Mouse (Mus musculus): ENCODE measurements at regions not wholly inside any gene's neighbourhood (a gene's known extent, or its start where the extent isn't known, plus 50 kb on each side); places are given as distances from the start of the nearest gene placed in this dataset.

DNA sequence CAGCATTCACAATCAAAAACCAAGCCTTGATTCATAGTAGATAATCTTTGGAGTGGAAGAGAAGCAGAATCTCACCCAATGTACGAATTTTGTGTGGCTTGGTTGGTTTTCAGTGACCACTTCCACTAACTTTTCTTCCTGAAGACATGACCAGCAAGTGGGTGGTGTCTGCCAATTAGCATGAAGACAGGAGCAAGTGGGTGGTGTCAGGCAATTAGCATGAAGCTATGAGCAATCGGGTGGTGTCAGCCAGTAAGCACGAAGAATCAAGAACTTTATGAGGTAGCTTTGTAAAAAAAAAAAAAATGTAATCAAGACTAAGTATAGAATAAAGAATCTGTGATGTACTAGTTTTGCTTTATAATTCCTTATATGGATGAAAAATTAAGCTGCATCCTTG, 2319.2 kb upstream of the Gm7489 start:
- WGBS = 84% methylated on average over 3 of the region's 3 CpGs
- Histone ChIP-seq H3K27ac (ENCODE audit: low read depth, low read length) (no peak overlapping the region), H3K4me3 (ENCODE audit: low read depth, low read length) (no peak overlapping the region), H3K27me3 (ENCODE audit: control insufficient read depth, insufficient read depth, low read length) (no peaks in the 10 kb centered on the region), H3K4me1 (ENCODE audit: control insufficient read depth, insufficient read depth, low read length) (no peaks in the 10 kb centered on the region), H3K9me3 (ENCODE audit: control insufficient read depth, low read length) (no peaks in the 10 kb centered on the region), H3K36me3 (ENCODE audit: control insufficient read depth, insufficient read depth, low read length) (no peaks in the 10 kb centered on the region), H3K9ac (ENCODE audit: low read length) (no peak overlapping the region), H3K4me2 (ENCODE audit: low read depth) (no peak overlapping the region)
- DNase-seq (ENCODE audit: low spot score) (no peak), ATAC-seq (ENCODE audit: insufficient read depth, low FRiP score, low TSS enrichment) (no peak)

DNA sequence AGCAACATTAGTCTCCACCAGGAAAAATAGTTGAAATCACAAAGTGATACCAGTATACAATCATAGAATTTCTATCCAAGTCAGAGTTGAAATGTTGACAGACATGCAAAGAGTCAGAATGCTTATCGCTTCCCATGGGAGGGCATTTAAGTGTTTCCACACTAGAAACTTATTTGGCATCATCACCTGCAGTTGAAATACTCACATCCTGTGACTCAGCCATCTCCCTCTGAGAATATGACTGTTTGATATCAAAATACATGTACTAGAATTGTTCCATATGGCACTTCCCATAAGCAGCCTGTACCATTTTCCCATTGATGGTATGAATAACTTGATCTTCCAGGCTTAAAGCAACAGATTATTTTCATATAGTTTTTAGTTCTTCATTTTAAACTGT, 2314.1 kb upstream of the Gm7489 start:
- no peak overlapping the region for H3K9ac ChIP-seq (ENCODE audit: low read length)
- ATAC-seq (ENCODE audit: insufficient read depth, low FRiP score, low TSS enrichment) = no peak
- H3K4me1 ChIP-seq (ENCODE audit: control insufficient read depth, insufficient read depth, low read length) = no peaks in the 10 kb centered on the region
- no peak for DNase-seq (ENCODE audit: low spot score)
- H3K36me3 ChIP-seq (ENCODE audit: control insufficient read depth, insufficient read depth, low read length) = no peaks in the 10 kb centered on the region
- H3K27me3 ChIP-seq (ENCODE audit: control insufficient read depth, insufficient read depth, low read length) = no peaks in the 10 kb centered on the region
- no peak overlapping the region for H3K4me3 ChIP-seq (ENCODE audit: low read depth, low read length)
- no peak overlapping the region for H3K4me2 ChIP-seq (ENCODE audit: low read depth)
- H3K27ac ChIP-seq (ENCODE audit: low read depth, low read length) = no peak overlapping the region
- WGBS = 100% methylated on average over 1 of the region's 1 CpGs
- no peaks in the 10 kb centered on the region for H3K9me3 ChIP-seq (ENCODE audit: control insufficient read depth, low read length)

DNA sequence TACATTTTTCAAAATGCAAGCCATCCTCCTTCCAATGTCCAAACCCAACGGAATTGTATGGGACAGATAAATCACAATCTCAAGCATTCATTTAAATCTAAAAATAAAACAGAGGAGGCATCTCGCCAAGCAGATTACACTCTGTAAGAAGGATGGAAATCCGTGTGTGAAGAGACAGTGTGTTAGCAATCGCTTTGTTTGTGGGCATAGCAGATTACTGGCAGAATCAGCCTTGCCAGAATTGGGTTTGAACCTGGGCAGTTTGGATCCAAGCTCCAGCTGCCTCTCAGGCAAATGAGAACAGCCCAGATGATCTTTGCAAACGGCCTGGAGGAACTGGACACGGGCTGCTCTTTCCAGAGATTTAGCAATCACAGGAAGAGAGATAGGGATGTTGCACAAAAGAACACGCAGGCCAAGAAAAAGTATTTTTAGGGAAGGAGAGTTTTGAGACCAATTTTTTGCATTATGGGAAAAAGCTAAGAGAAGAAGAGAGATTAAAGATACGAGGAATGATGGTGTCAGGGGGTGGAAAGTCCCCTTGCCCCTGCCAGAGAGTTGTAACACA, 2310.1 kb upstream of the Gm7489 start:
- Histone ChIP-seq H3K9me3 (ENCODE audit: control insufficient read depth, low read length) (no peaks in the 10 kb centered on the region), H3K27me3 (ENCODE audit: control insufficient read depth, insufficient read depth, low read length) (no peaks in the 10 kb centered on the region), H3K4me2 (ENCODE audit: low read depth) (no peak overlapping the region), H3K9ac (ENCODE audit: low read length) (no peak overlapping the region), H3K36me3 (ENCODE audit: control insufficient read depth, insufficient read depth, low read length) (no peaks in the 10 kb centered on the region), H3K4me3 (ENCODE audit: low read depth, low read length) (no peak overlapping the region), H3K27ac (ENCODE audit: low read depth, low read length) (no peak overlapping the region), H3K4me1 (ENCODE audit: control insufficient read depth, insufficient read depth, low read length) (no peaks in the 10 kb centered on the region)
- 85% methylated on average over 8 of the region's 8 CpGs for WGBS
- ATAC-seq (ENCODE audit: insufficient read depth, low FRiP score, low TSS enrichment) (no peak), DNase-seq (ENCODE audit: low spot score) (no peak)

DNA sequence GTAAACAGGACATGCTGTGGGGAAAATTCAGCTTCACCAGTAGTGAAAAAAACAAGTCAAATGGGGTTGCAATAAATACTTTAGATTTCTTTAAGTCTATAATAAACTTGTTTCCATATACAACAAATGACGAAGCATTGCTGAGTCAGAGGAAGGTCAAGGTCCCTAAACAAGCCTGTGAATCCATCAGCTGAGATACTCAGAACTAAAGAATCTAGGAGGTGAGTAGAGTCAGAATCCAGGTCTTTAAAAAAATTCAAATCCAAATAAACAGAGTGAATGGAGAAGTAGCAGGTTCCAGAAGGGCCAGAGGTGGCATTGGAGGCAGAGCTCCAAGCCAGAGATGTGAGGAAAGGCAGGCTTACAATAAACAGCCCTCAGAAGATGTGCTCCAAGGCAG, 2301.1 kb upstream of the Gm7489 start:
- WGBS = 69% methylated on average over 1 of the region's 1 CpGs
- Histone ChIP-seq H3K4me3 (ENCODE audit: low read depth, low read length) (no peak overlapping the region), H3K36me3 (ENCODE audit: control insufficient read depth, insufficient read depth, low read length) (no peaks in the 10 kb centered on the region), H3K9me3 (ENCODE audit: control insufficient read depth, low read length) (no peaks in the 10 kb centered on the region), H3K27me3 (ENCODE audit: control insufficient read depth, insufficient read depth, low read length) (no peaks in the 10 kb centered on the region), H3K4me2 (ENCODE audit: low read depth) (no peak overlapping the region), H3K27ac (ENCODE audit: low read depth, low read length) (no peak overlapping the region), H3K9ac (ENCODE audit: low read length) (no peak overlapping the region), H3K4me1 (ENCODE audit: control insufficient read depth, insufficient read depth, low read length) (no peaks in the 10 kb centered on the region)
- no peak for DNase-seq (ENCODE audit: low spot score)
- ATAC-seq (ENCODE audit: insufficient read depth, low FRiP score, low TSS enrichment) = no peak

DNA sequence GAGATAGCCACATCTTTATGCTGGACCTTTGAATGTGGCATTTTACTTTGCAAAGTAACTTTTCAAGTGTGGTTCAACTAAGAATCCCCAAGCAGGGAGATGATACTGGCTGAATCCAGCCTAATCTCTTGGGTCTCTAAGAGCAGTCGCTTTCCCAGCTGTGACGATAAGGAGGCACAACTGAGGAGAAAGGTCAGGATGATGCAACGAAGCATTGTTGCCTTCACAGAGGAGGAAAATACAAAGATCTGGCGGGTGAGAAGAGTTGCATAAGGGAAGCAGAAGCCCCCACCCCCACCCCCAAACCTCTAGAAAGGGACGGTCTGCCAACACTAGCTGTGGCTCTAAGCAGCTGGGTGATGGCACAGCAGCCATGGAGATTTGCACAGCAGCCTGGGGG, 2298.6 kb upstream of the Gm7489 start:
- H3K9me3 ChIP-seq (ENCODE audit: control insufficient read depth, low read length) = no peaks in the 10 kb centered on the region
- H3K4me3 ChIP-seq (ENCODE audit: low read depth, low read length) = no peak overlapping the region
- no peak overlapping the region for H3K27ac ChIP-seq (ENCODE audit: low read depth, low read length)
- no peak overlapping the region for H3K4me2 ChIP-seq (ENCODE audit: low read depth)
- no peak overlapping the region for H3K9ac ChIP-seq (ENCODE audit: low read length)
- H3K4me1 ChIP-seq (ENCODE audit: control insufficient read depth, insufficient read depth, low read length) = no peaks in the 10 kb centered on the region
- H3K27me3 ChIP-seq (ENCODE audit: control insufficient read depth, insufficient read depth, low read length) = no peaks in the 10 kb centered on the region
- DNase-seq (ENCODE audit: low spot score) = no peak
- H3K36me3 ChIP-seq (ENCODE audit: control insufficient read depth, insufficient read depth, low read length) = no peaks in the 10 kb centered on the region
- WGBS = 80% methylated on average over 5 of the region's 5 CpGs
- no peak for ATAC-seq (ENCODE audit: insufficient read depth, low FRiP score, low TSS enrichment)

DNA sequence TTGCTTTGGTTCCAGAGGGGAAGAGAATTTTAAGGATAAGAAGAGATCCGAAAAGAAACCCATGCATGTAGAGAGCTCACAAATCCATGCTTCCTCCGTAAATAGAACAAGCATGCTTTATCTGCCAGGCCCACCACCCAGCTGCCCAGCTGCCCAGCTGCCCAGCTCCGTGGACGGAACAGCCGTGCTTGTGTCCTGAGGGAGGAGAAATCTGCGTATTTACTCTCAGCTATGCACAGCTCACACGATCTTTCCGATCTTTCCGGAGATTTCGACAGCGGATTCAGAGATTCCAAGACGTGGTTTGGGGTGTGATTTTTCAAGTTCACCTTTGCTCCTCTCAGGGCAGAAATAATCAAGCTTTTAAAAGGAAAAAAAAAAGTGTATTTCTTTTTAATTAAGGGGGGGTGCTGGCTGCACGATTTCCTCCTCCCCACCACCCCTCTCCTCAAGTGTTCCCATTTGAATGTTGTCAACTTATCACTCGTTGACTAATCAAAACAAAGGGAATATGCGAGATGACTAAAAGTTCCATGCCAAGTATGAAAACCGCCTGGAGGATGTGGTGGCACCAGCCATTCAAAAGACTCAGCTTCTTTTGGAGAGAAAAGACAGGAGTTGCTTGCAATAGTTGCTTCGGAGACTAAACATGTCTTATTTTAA, 2293.2 kb upstream of the Gm7489 start:
- DNase-seq (ENCODE audit: low spot score) (no peak), ATAC-seq (ENCODE audit: insufficient read depth, low FRiP score, low TSS enrichment) (no peak)
- no peaks in the 10 kb centered on the region for H3K27me3 ChIP-seq (ENCODE audit: control insufficient read depth, insufficient read depth, low read length)
- no peak overlapping the region for H3K4me2 ChIP-seq (ENCODE audit: low read depth)
- no peak overlapping the region for H3K4me3 ChIP-seq (ENCODE audit: low read depth, low read length)
- no peak overlapping the region for H3K27ac ChIP-seq (ENCODE audit: low read depth, low read length)
- H3K9ac ChIP-seq (ENCODE audit: low read length) = no peak overlapping the region
- no peaks in the 10 kb centered on the region for H3K36me3 ChIP-seq (ENCODE audit: control insufficient read depth, insufficient read depth, low read length)
- no peaks in the 10 kb centered on the region for H3K4me1 ChIP-seq (ENCODE audit: control insufficient read depth, insufficient read depth, low read length)
- H3K9me3 ChIP-seq (ENCODE audit: control insufficient read depth, low read length) = no peaks in the 10 kb centered on the region
- WGBS = 70% methylated on average over 17 of the region's 17 CpGs

DNA sequence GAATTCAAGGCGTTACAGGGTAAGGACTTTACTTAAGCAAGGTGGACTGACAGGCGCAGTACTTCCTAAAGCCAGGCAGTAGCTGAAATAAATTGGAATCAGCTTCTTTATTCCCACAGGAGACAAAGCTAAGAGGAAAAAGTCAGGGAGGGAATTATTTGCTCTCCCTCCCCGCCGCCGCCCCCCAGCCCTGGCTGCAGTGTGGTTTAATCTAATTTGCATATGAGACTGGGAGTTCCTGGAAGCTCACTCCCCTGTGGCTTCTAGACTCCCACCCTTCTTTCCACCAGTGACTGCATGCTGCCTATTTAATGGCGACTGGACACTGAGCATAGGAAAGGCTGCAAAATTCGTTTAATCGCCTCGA, 2292.7 kb upstream of the Gm7489 start:
- 55% methylated on average over 9 of the region's 9 CpGs for WGBS
- Histone ChIP-seq H3K27me3 (ENCODE audit: control insufficient read depth, insufficient read depth, low read length) (no peaks in the 10 kb centered on the region), H3K9ac (ENCODE audit: low read length) (no peak overlapping the region), H3K4me1 (ENCODE audit: control insufficient read depth, insufficient read depth, low read length) (no peaks in the 10 kb centered on the region), H3K9me3 (ENCODE audit: control insufficient read depth, low read length) (no peaks in the 10 kb centered on the region), H3K36me3 (ENCODE audit: control insufficient read depth, insufficient read depth, low read length) (no peaks in the 10 kb centered on the region), H3K4me3 (ENCODE audit: low read depth, low read length) (no peak overlapping the region), H3K4me2 (ENCODE audit: low read depth) (no peak overlapping the region), H3K27ac (ENCODE audit: low read depth, low read length) (no peak overlapping the region)
- ATAC-seq (ENCODE audit: insufficient read depth, low FRiP score, low TSS enrichment) (no peak), DNase-seq (ENCODE audit: low spot score) (no peak)

DNA sequence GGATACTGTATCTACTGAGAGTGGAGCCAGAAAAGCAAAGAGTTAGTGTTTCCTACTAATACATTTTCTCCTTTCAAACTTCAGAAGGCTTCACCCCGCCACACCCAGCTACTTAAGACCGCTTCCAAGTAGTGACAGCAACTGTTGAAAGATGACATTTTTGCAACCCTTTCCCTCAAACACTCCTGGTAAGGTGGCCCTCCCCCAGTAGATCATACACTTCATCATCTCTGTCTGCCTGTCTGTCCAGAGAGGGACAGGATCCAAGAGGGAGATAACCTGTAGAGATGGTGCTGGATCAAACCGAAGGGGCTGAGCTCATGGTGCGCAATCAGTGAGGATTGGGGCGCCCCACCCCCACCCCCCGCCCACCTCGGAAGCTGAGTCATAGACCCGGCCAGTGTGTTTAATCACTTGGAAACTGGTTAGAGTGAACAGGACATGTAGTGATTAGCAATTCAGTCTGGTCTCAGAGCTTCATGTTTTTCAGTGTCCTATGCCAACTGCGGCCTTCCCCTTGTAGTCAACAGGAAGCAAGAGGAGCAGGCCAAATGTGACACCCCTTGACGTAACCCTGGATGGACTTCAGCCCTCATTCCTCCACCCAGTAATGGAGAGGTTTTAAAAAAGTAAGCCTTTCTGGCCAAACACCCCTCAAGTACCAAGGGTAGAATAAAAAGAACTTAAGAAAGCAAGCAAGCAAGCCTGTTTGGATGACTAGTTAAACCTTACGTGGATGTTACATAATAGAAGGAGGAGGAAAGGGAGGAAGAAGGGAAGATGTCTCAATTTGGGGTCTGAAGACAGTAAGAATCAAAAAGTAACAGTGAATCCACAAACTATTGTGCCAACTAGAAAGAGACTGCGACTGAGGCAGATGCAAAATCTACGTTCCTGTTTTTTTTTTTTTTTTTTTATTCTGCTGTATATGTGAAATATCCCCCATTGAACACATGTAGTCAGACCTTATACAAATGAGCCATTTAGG, 2291.9 kb upstream of the Gm7489 start:
- ATAC-seq (ENCODE audit: insufficient read depth, low FRiP score, low TSS enrichment) = no peak

More for the DNA sequence above, 2291.9 kb upstream of the Gm7489 start:
- Histone ChIP-seq H3K4me1 (ENCODE audit: control insufficient read depth, insufficient read depth, low read length) (no peaks in the 10 kb centered on the region), H3K9ac (ENCODE audit: low read length) (no peak overlapping the region), H3K4me3 (ENCODE audit: low read depth, low read length) (no peak overlapping the region), H3K27me3 (ENCODE audit: control insufficient read depth, insufficient read depth, low read length) (no peaks in the 10 kb centered on the region), H3K9me3 (ENCODE audit: control insufficient read depth, low read length) (no peaks in the 10 kb centered on the region), H3K4me2 (ENCODE audit: low read depth) (no peak overlapping the region), H3K27ac (ENCODE audit: low read depth, low read length) (no peak overlapping the region), H3K36me3 (ENCODE audit: control insufficient read depth, insufficient read depth, low read length) (no peaks in the 10 kb centered on the region)
- DNase-seq (ENCODE audit: low spot score) = no peak
- WGBS = 88% methylated on average over 13 of the region's 13 CpGs

Data from neural tube, embryonic 11.5 days (tissue).